Mouse (Mus musculus): ENCODE data around the gene Capns2. TPM values are rescaled to one million over a fixed set of nuclear protein-coding genes. Genes with fewer than 3 reads are reported as not detected.

Gene Capns2
- total RNA-seq, 2 experiments from 2014 or later, result not detected

GRCm38 (mm10) chr8:92903488-92904135 is 2.4 kb downstream of the Capns2 start:
- no peak for DNase-seq (ENCODE audit: low spot score)
- intact Hi-C loops (cut with DNase I), result no loop called here

GRCm38 (mm10) chr8:92906553-92906952 is 5.3 kb downstream of the Capns2 start:
- intact Hi-C loops (cut with DNase I), result no loop called here
- no peak for DNase-seq (ENCODE audit: low spot score)

GRCm38 (mm10) chr8:92908448-92908847 is 7.2 kb downstream of the Capns2 start:
- DNase-seq (ENCODE audit: low spot score), result no peak
- intact Hi-C loops (cut with DNase I), result no loop called here

DNA sequence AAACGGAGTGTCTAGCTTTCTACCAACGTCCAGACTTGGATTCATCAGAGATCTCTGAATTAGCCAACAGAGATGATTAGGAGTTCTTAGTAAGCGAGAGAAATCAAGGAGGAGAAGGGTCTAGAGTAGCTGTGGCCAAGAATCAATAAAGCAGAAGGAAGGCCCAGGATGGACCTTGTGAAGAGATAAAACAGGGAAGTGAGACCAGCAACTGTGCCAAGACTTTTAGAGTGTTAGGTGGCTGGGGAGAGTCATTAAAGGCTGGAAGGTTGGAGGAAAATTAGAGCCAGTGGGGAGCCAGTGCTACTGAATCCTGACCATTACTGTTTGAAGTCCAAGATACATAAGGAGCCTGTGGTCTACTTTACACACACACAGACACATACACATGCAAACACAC is 10.3 kb downstream of the Capns2 start:
- DNase-seq (ENCODE audit: low spot score), result no peak
- intact Hi-C loops (cut with DNase I), result no loop called here

DNA sequence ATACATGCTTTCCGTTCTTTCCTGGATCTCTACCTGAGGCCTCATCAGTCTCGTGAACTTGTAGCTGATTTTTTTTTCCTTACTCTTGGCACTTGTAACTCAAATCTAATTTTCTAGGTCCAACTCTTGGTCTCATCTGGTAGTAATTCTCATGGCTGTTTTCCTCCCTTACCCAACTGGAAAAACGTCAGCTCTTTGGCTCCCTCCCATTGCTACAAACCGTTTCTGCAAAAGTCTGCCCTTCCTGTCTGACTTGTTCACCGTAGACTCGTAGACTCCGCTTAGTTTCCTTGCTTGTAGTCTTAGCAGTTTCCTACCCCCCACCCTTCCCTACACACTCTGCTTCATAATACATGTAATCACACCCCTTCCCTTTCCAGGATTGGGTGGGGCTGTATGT is 12.2 kb downstream of the Capns2 start:
- intact Hi-C loops (cut with DNase I), result no loop called here
- DNase-seq (ENCODE audit: low spot score), result no peak

DNA sequence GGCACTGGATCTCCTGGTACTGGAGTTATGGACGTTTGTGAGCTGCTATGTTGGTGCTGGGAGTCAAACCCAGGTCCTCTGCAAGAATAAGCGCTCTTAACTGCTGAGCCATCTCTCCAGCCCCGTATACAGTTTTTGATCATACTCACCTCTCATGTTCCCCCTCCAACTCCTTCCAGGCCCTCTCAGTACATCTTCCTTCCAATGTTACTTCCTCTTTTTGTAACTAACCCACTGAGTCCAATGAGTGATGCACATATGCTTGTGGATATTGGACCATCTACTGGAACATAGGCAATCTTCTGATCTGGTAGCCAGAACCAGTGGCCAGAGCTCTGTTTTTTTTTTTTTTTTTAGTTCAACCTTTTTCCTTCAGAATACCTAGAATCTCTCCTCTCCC is 14.9 kb downstream of the Capns2 start:
- no peak for DNase-seq (ENCODE audit: low spot score)
- intact Hi-C loops (cut with DNase I), result no loop called here

DNA sequence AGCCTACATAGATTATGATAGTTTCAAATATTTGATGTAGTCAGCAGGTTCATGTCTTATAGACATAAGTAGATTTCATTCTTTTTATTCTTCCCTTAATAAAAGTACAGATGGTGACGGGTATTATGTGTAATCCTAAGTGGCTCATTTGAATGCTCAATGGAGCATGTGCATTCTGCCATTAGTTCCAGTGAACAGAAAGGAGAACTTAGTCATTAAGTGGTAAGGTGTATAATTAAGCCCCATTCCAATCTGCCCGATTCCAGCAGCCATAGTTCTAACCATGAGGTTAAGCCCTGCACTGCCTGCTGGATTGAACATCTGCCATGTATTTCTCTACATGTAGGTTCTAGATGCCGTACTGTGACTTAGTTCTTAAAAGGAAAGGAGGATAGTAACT is 20.6 kb downstream of the Capns2 start:
- intact Hi-C loops (cut with DNase I), result no loop called here
- DNase-seq (ENCODE audit: low spot score), result no peak

- DNase-seq (ENCODE audit: low spot score), result no peak
These were observed 27.8 kb downstream of the Capns2 start for GRCm38 (mm10) chr8:92928986-92929385.

GRCm38 (mm10) chr8:92938056-92938455 is 36.8 kb downstream of the Capns2 start:
- DNase-seq (ENCODE audit: low spot score), result no peak
- intact Hi-C loops (cut with DNase I), result no loop called here

More at GRCm38 (mm10) chr8:92928986-92929385, 27.8 kb downstream of the Capns2 start:
- intact Hi-C loops (cut with DNase I), result no loop called here

GRCm38 (mm10) chr8:92949071-92949470 is 47.9 kb downstream of the Capns2 start:
- no peak for DNase-seq (ENCODE audit: low spot score)
- intact Hi-C loops (cut with DNase I), result no loop called here

- no peak for DNase-seq (ENCODE audit: low spot score)
- intact Hi-C loops (cut with DNase I), result no loop called here
These were observed 49.6 kb downstream of the Capns2 start for GRCm38 (mm10) chr8:92950639-92951371.

Small RNA genes lying within 50 kb of the gene (microRNA-seq; reads per million reads assigned to microRNA genes)
- gene Gm22151, result not detected

Other genes with a start within 250 kb of the Capns2 start
- not detected for gene Irx6, start 227.1 kb upstream of the Capns2 start, total RNA-seq (2021)
- gene Mmp2, start 74.1 kb upstream of the Capns2 start, total RNA-seq (2021), result 100 to 1,000 TPM in 1 of 2 experiments, 10 to 100 TPM in 1; 94.3 to 106 TPM
- 1 to 10 TPM; 1.0 to 1.6 TPM for gene Lpcat2, start 46.1 kb upstream of the Capns2 start, total RNA-seq (2021)
- gene Slc6a2, start 58.7 kb downstream of the Capns2 start, total RNA-seq (2021), result under 1 TPM; 0.05 to 0.08 TPM
- not detected for gene Ces1a, start 146.8 kb downstream of the Capns2 start, total RNA-seq (2021)
- gene Ces1b, start 178.6 kb downstream of the Capns2 start, total RNA-seq (2021), result not detected
- gene Ces1c, start 229.9 kb downstream of the Capns2 start, total RNA-seq (2021), result not detected